Mouse (Mus musculus) inflammation-experienced regulatory T-cells, adult 6 months (primary cell): Measurements from ENCODE around the gene Grwd1. TPM values are rescaled to one million over a fixed set of nuclear protein-coding genes. Genes with fewer than 3 reads are reported as not detected.
A peak's percentile ranks its signal among the peaks of the same experiment; 100 is the strongest.
"Not testable (repeated sequence)": the region's sequence is repeated elsewhere in the genome, so short reads cannot be mapped to it uniquely, and the experiment has no call there.

ENCODE experiments used
- ATAC-seq: one replicate; pipeline ENCODE4 v1.8.0; 2017
- polyA plus RNA-seq, 3 experiments: library from polyadenylated mRNA; unstranded; fragments of 100-300 nt; shearing (Covaris generic); gene quantifications; one replicate each; pipeline ENCODE4 v1.2.1; 2017

Gene Grwd1
- polyA plus RNA-seq = 10 to 100 TPM; 16.5 to 29.3 (median 27.2) TPM

DNA sequence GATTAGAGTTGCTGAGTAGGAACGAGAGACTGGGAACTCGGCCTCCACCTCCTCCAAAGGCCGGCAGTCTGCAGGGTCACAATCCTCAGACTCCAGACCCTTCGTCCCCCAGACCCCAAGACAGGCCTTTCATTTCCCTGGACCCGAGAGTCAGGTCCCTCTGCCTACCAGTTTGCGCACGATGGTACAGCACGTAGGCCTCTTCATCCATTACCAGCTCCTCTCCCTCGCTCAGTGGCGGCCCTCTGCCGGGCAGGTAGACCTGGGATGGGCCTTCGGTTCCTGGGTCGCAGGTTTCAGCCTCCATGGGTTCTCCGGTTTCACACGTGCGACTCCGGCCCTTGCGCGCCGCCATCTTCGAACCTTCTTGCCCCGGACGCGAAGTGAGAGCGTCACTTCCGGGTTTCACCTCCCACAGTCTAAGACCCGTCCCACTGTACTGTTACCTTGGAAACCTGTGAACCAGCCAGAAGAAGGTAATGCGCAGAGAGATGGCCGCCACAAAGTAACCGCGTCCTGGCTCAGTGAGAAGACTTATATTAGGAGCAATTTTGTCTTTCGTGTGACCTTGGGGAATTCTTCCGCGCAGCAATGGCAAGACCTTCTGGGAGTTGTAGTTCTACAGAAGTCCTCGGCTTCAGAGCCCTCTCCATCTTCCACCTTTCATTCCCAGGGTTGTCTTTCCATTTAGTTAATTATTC, at the start of gene Grwd1:
TSS of gene Grwd1 (minus strand) at position 518 of the 701 bp plus-strand sequence.
- peak; percentile 98 for ATAC-seq

DNA sequence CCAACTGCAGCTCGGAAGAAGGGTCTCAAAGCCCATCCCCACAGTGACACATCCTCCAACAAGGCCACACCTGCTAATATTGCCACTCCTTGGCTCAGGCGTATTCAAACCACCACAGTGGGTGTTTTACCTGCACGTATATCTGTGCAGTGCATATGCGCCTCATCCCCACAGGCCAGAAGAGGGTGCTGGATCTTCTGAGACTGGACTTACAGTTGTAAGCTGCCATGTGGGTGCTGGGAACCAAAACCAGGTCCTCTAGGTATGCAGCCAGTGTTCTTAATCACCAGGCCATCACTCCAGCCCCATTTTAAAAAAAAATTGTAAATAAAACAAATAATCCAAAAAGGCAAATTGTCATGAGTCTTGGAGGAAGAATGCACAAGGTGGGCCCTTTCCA, 49.8 kb upstream of the Grwd1 start:
- ATAC-seq = no peak

GRCm38 (mm10) chr7:45878278-45878677, 47.5 kb upstream of the Grwd1 start, which contains the start of gene Grin2d:
Gene Grin2d, minus strand, starts transcription at chr7:45878378.
- not testable (repeated sequence) for ATAC-seq

DNA sequence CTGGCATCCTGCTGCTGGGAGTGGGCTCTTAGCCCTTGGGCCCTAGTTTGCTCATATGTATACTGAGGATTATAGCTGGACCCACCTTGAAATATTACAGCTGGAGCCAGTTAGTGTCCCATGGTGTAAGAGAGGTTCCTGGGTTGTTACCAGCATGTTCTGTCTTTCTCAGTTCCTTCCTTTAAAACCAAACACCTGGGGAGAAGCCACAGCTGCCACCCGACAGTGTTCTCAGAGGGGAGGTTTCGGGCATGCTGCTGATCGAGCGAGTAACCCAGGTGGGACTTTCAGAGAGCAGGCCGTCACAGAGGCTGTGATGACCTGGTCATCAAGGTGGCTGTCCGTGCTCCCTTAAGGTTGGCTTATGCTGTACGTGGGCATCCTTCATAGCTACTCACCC, 46.2 kb upstream of the Grwd1 start:
- ATAC-seq = no peak

DNA sequence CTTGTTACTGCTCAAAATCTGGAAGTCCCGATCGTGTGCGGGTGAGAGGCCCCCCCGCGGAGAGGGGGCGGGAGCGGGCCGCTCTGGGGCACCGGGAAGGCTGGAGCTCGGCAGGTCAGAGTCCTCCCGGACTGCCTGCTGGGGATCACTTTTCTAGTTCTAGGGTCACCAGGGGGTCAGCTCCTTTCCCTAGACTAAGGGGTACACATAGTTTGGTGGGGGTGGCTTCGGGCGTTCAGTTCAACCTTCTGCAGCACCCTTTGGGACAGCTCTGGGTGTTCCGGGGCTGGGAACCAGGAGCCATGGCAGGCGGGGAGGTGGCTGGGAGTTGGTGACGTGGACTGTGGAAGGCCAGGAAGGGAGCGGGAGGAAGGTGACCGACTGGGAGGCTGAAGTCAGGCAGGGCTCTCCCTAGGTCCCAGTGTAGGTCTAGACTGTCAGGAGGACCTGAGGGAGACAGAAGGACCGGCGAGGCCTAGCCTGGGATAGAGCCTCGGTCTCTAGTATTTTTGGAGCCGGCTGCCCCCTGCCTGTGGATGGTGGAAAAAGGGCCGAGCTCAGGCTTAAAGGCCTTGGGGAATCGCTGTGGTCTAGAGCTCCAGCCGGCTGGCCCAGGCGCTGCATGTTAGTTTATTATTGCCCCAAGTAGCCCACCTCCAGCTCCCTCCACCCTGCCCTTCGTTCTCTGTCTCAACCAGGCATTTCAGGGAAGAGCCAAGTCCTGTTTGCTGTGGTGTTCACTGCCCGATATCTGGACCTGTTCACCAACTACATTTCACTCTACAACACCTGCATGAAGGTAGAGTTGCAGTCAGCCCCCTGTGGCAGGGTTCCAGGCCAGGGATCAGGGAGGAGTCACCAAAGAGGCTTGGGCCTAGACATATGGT, 42.6 kb upstream of the Grwd1 start:
- peak; percentile 27 for ATAC-seq

DNA sequence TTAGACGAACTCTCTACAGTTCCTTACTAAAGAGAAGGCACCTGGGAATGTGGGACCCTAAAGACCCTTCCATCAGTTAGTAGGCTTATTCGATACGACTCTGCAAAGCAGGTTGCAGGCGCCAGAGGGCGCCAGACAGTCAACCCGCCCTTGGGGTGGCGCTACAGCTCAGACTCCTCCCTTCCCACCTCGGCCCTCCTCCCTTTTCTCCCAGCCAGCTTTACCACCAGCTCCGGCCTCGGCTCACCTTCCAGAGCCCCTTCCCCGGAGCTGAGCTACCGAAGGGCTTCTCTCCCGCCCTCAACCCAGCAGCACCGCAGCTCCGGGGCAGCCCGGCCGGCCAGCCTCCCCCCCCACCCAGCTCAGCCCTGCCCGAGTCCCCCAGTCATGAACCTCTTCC, 41.9 kb upstream of the Grwd1 start, which contains the start of gene Kdelr1:
TSS of gene Kdelr1 (plus strand) at position 149 of the 400 bp plus-strand sequence.
- peak; percentile 90 for ATAC-seq

DNA sequence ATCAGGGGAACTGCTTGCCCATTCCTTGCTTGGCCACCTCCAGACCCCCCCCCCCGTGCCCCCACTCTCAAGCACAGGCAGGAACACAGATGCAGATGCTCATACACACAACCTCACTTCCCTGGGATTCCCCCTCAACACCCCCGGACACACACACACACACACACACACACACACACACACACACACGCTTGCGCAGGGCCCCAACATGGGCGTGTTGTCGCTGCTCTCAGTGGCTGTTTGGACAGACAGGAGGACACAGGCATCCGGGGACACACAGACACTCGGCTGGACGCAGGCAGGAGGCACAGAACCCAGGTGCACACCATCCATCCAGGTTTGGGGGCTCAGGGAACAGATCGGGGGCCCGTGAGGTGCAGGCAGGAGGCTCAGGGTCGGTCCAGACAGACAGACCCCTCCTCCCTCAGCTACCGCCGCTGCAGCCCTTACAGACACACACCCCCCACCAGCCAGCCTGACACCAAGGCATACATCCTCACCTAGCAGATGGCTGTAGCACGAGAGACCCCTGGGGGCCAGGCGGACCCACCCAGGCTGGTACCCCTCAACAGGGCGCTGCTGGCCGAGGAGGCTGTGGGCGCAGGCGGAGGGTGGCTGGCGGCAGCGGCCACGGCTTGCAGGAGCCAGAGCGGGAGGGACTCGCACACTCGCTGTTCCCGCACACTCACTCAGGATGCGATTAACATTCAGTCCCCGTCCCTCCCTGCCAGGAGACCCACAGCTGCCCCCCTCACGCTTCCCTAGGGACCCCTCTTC, 39.7 kb upstream of the Grwd1 start:
- no peak for ATAC-seq

DNA sequence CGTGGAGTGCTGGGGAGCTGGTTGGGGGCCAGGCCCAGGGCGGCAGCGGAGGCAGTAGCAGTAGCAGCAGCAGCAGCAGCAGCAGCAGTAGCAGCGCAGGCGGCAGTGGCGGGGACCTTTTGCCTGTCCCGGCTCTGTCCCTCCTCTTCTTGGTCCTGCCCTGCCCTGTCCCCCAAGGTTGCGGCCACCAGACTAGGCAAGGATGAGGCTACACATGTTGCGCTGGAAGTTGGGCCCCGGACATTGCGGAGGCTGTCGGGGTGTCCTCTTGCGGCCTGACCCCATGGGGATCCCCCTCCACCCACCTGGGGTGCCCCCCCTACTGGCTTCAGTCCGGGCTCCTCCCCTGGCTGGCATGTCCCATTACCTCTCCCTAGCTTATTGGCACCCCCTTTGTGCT, 39.0 kb upstream of the Grwd1 start:
- ATAC-seq = no peak

DNA sequence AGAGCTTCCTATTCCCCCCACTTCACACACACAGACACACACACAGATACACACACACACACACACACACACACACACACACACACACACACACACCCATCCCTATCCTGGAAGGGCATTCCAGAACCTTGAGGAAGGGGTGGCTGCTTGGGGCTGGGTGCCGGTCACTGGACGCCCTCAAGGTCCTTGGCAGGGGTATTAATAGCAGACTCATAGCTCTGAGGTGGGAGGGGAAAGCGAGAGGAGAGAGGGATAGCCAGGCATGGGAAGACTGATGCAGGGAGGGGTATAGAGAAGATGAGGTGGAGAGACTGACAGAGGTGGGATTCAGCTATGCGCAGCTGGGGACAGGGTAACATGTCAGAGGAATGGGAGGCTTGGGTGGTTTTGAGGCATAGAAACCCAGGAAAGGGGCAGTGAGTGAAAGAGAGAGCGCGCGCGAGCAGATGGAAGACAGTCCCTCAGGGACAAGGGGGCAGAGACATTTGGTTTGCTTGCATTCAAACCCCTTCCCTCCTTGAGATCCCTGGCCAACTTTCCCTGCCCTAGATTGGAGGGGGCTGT, 38.4 kb upstream of the Grwd1 start:
- ATAC-seq = no peak

DNA sequence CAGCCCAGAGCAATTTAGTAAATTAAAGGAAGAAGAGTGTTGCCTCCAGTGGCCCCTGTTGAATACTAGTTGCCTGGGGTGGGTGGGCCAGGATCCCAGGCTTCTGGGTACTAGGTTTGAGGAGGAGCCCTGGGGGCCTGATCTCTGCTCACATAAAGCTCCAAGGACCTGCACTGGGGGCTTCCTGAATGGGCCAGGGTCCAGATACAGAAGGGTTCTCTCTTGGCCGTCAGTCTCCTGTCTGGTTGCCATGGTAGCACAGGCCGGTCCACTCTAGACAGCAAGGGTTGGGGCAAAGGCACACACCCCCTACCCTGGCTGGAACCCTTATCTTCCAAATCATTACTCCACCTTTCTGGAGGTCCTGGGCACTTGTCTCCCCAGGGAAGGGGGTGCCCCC, 37.1 kb upstream of the Grwd1 start:
- no peak for ATAC-seq

GRCm38 (mm10) chr7:45865925-45866910, 35.5 kb upstream of the Grwd1 start:
- peak; percentile 83 for ATAC-seq

- ATAC-seq = no peak
These were observed 33.7 kb upstream of the Grwd1 start for GRCm38 (mm10) chr7:45864435-45864834.

DNA sequence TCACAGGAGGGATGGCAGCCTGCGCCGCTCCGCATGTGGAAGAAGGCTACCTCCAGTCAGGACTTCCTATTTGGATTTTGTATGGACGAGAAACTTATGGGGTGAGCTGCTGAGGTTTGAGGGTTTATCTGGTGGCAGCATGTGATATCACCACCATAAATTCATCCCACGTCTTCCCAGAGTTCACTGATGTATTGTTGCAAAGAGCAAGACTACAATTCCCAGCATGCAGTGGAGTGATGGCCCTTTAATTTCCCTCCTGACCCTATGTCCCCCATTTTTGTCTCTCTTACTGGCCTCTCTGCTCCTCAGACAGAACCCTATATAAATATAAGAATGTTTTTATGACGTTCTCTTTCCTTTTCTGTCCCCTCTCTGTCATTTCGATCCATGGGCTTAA, 32.1 kb upstream of the Grwd1 start:
- no peak for ATAC-seq

GRCm38 (mm10) chr7:45859008-45859407, 28.3 kb upstream of the Grwd1 start:
- ATAC-seq = no peak

- no peak for ATAC-seq
These were observed 26.5 kb upstream of the Grwd1 start for GRCm38 (mm10) chr7:45856950-45857901.

DNA sequence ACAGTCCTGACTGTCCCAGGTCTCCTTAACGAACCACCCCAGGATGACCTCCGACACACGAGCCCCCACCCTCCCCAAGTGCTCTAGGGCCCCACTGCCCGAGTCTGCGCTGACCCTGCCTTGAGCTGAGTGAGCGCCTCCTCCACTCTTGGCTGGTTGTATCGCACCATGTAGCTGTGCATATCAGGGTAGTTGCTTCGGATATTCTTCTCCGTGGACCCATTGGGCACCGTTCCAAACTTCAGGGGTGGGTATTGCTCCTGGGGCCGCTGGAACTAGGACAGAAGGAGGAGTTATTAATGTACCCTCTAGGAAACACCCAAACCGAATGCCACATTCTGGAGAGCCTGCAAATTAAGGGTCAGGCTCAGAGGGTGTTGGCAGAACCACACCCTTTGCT, 22.3 kb upstream of the Grwd1 start:
- ATAC-seq = no peak

- ATAC-seq = no peak
These were observed 19.9 kb upstream of the Grwd1 start for GRCm38 (mm10) chr7:45850661-45851060.

- no peak for ATAC-seq
These were observed 17.8 kb upstream of the Grwd1 start for GRCm38 (mm10) chr7:45848447-45849027.

DNA sequence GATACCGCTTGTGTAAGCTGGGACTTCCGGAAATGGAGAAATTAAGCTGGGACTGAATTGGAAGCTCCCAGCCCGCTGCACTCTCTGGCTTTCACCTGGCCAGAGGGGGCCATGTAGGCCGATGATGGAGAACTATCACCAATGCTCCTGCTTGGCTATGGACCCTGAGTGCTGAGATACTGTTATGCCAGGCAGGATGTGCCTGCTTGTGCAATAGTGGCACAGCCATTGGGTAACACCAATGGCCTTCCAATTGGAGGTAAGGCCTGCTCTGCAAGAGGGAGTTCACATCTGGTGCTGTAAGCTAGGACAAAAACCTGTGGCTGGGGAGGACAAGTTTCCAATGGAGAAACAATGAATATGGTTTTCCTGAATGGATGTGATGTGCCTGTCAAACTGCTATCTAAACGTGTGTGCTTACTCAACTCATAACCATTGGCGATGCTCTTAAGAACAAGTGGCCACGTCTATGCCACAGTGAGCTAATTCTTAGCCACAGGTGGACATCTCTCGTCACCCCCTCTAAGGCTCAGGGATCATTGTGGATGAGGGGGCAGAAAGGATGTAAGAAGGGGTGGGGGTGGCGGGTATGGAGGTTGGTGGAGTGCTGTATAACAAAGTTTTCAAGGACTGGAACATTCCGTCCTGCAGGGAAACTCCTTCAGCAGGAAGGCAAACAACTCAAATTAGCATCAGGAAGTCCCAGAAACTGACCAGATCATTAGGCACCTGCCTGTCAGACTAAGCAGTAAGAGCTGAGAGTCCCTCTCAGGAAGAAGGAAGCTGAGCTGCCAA, 12.4 kb upstream of the Grwd1 start:
- ATAC-seq = no peak
